8 mouse cellular contexts compared by ENCODE assay signal in the genomic region with DNA sequence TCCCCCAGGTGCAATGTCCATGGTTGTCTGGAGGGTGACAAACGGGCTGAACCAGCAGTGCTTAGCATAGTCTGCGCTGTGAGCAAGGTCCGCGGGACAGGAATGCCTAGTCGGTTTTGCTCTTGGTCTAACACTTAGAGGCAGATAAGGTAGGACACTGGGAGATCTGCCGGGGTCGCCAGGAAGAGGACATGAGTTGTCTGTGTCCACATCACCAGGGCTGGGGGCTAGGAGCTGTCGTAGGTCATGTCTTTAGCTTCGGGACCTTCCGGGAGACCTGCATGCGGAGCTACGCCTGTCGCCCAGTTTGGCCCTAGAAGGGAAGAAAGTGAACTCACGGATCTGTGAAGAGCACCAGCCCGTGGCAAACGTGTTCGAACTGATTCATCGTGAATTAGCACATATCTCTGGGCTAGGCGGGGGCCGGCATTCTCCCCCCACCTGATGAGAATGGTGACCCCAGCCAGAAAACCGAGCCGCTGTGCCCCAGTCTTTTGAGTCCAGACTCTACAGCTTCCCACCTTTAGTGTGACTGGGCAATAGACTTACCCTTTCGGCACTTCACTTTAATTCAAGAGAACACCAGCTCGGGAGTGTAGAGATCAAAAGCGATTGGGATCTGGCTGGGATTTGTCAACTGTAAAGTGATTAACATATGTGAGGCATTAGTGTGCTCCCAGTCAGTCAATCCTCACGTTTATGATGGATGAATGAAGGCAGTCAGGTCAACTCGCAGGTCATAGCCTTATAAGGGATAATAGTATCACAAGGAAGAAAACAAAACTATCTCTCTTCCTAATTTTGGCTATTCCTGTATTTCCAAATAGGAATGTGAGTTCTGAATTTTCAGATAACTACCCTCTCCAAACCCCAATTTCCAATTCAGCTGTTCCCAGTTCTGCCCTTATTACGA. TPM values are rescaled to one million over a fixed set of nuclear protein-coding genes. Genes with fewer than 3 reads are reported as not detected.
A peak's percentile ranks its signal among the peaks of the same experiment; 100 is the strongest.
DNase-seq lines count a peak whose midpoint lies in the region; ATAC-seq and TF ChIP-seq lines count a peak whose summit lies in the region.

No protein-coding gene starts in this region.

- H3K4me3 ChIP-seq in E14TG2a.4 (replicated peaks; ENCODE audit: low read length), result peak overlapping the region; percentile 76
- peak overlapping the region; percentile 35 for H3K4me3 ChIP-seq in intestine, embryonic 14.5 days (ENCODE audit: low read depth, low read length)
- peak overlapping the region; percentile 54 for H3K4me3 ChIP-seq in liver, embryonic 16.5 days (ENCODE audit: low read depth, low read length)

- intact Hi-C loops in left cerebral cortex, postnatal 4 days (cut with DNase I), result loop anchor here (5.0 kb wide), 1 partner anchor 464 kb away; no protein-coding TSS in a partner anchor

- no peaks in the 10 kb centered on the region for H3K36me3 ChIP-seq in E14TG2a.4 (ENCODE audit: insufficient read depth, low read length)
- no peaks in the 10 kb centered on the region for H3K36me3 ChIP-seq in intestine, embryonic 14.5 days (ENCODE audit: control insufficient read depth, insufficient read depth, low read length)
- H3K36me3 ChIP-seq in liver, embryonic 16.5 days (ENCODE audit: control insufficient read depth, insufficient read depth), result no peaks in the 10 kb centered on the region

- no peak overlapping the region for H3K27ac ChIP-seq in intestine, embryonic 14.5 days (ENCODE audit: low read depth)
- H3K27ac ChIP-seq in liver, embryonic 16.5 days (ENCODE audit: low read length), result no peak overlapping the region

- peak overlapping the region; percentile 74 for H3K4me2 ChIP-seq in intestine, embryonic 14.5 days (ENCODE audit: low read length)
- peak overlapping the region; percentile 63 for H3K4me2 ChIP-seq in liver, embryonic 16.5 days (ENCODE audit: low read depth, low read length)

- DNase-seq in embryo, embryonic 9.5 days (ENCODE audit: extremely low spot score), result peak; percentile 33
- DNase-seq in intestine, embryonic 14.5 days (ENCODE audit: low spot score), result peak; percentile 75
- no peak for DNase-seq in cerebellum, postnatal 36 days
- DNase-seq in cerebellum, adult 11 months, result no peak
- no peak for DNase-seq in c-Kit-positive CD71-positive TER-119-positive erythroid progenitor cells, embryonic 14.5 days (ENCODE audit: low spot score)
- no peak for DNase-seq in left cerebral cortex, postnatal 4 days

- H3K9ac ChIP-seq in intestine, embryonic 14.5 days (ENCODE audit: low read length), result no peak overlapping the region
- H3K9ac ChIP-seq in liver, embryonic 16.5 days (ENCODE audit: low read depth, low read length), result no peak overlapping the region; the same call in 1 of the 2 replicates

- no peaks in the 10 kb centered on the region for H3K9me3 ChIP-seq in E14TG2a.4 (ENCODE audit: low read length)
- H3K9me3 ChIP-seq in intestine, embryonic 14.5 days (ENCODE audit: control insufficient read depth, low read length), result no peaks in the 10 kb centered on the region
- no peaks in the 10 kb centered on the region for H3K9me3 ChIP-seq in liver, embryonic 16.5 days (replicated peaks; ENCODE audit: control insufficient read depth, low read length)

- no peak for TF ChIP-seq CTCF in E14TG2a.4 (conservative IDR thresholded peaks at IDR 0.05; ENCODE audit: low read length)

- no peak for ATAC-seq in intestine, embryonic 14.5 days (replicated peaks; ENCODE audit: low FRiP score, low TSS enrichment, low read depth)
- no peak for ATAC-seq in liver, embryonic 16.5 days (ENCODE audit: low read depth)

- peaks cover 79% of the 10 kb centered on the region for H3K27me3 ChIP-seq in E14TG2a.4 (ENCODE audit: insufficient read depth, low read length)
- H3K27me3 ChIP-seq in intestine, embryonic 14.5 days (replicated peaks; ENCODE audit: control insufficient read depth, insufficient read depth, low read length), result peaks cover 53% of the 10 kb centered on the region
- peaks cover 72% of the 10 kb centered on the region for H3K27me3 ChIP-seq in liver, embryonic 16.5 days (ENCODE audit: control insufficient read depth, insufficient read depth, low read depth, low read length)

- 7% methylated on average over 28 of the region's 28 CpGs for WGBS in intestine, embryonic 14.5 days
- 5% methylated on average over 28 of the region's 28 CpGs for WGBS in liver, embryonic 16.5 days (ENCODE audit: insufficient replicate concordance)

- H3K4me1 ChIP-seq in E14TG2a.4 (replicated peaks; ENCODE audit: low read depth, low read length), result peaks cover 59% of the 10 kb centered on the region
- H3K4me1 ChIP-seq in intestine, embryonic 14.5 days (replicated peaks; ENCODE audit: control insufficient read depth, insufficient read depth, low read length), result peaks cover 24% of the 10 kb centered on the region
- H3K4me1 ChIP-seq in liver, embryonic 16.5 days (ENCODE audit: control insufficient read depth, low read depth, low read length), result peaks cover 6% of the 10 kb centered on the region

RNA-seq across cellular contexts. Expression of a gene that starts 1.0 kb away (rescaled TPM):
- 1.5 and 2.1 TPM in 2 replicates for polyA plus RNA-seq in intestine, embryonic 14.5 days (2014; fragmentation: Nextera tagmentation; extraction: Ambion mirVana)
- 1.9 and 2.1 TPM in 2 replicates for polyA plus RNA-seq in liver, embryonic 16.5 days (2015; fragmentation: Nextera tagmentation; extraction: Ambion mirVana)
- 1 to 10 TPM; 2.3 to 2.6 TPM for total RNA-seq in left cerebral cortex, postnatal 4 days (2021)

RNA-seq across cellular contexts. Expression of a gene that starts 11.7 kb away (rescaled TPM):
- 37.6 and 39.8 TPM in 2 replicates for polyA plus RNA-seq in intestine, embryonic 14.5 days (2014; fragmentation: Nextera tagmentation; extraction: Ambion mirVana)
- polyA plus RNA-seq in liver, embryonic 16.5 days (2015; fragmentation: Nextera tagmentation; extraction: Ambion mirVana), result 5.8 and 7.3 TPM in 2 replicates
- total RNA-seq in left cerebral cortex, postnatal 4 days (2021), result 100 to 1,000 TPM; 141 to 177 TPM

Comparison
In these comparisons a context has a peak if more than half of its experiments do, and no peak if none do; other contexts are left out.
1. DNase-seq: peak in embryo, embryonic 9.5 days (single experiment) and intestine, embryonic 14.5 days (single experiment); none in cerebellum, postnatal 36 days (0 of 2), cerebellum, adult 11 months (single experiment), c-Kit-positive CD71-positive TER-119-positive erythroid progenitor cells, embryonic 14.5 days (single experiment) and left cerebral cortex, postnatal 4 days (single experiment).
2. Peak in every context shown above with its lines, with median percentiles within 50 percentile points of each other: H3K4me3 ChIP-seq.